Mouse (Mus musculus): ENCODE measurements around the gene Foxj2. TPM values are rescaled to one million over a fixed set of nuclear protein-coding genes. Genes with fewer than 3 reads are reported as not detected.

Gene Foxj2
- polyA plus RNA-seq, 1 experiment from 2014 or later: 6.2 TPM

- Histone ChIP-seq H3K4me3 (ENCODE audit: low read length) (no peak overlapping the region), H3K9me3 (ENCODE audit: control insufficient read depth, low read length) (no peaks in the 10 kb centered on the region), H3K27ac (ENCODE audit: low read length) (no peak overlapping the region), H3K36me3 (ENCODE audit: control insufficient read depth, insufficient read depth, low read length) (peaks cover 10% of the 10 kb centered on the region), H3K4me2 (ENCODE audit: low read depth, low read length) (no peak overlapping the region), H3K4me1 (replicated peaks; ENCODE audit: control insufficient read depth, insufficient read depth, low read length) (peaks cover 43% of the 10 kb centered on the region), H3K27me3 (ENCODE audit: control insufficient read depth, insufficient read depth, low read depth, low read length) (no peaks in the 10 kb centered on the region), H3K9ac (ENCODE audit: low read length) (no peak overlapping the region)
- no peak for ATAC-seq (ENCODE audit: low read depth)
- 80% methylated on average over 9 of the region's 9 CpGs for WGBS
These were observed 5.5 kb downstream of the Foxj2 start for GRCm38 (mm10) chr6:122825166-122825565.

GRCm38 (mm10) chr6:122825923-122826742 is 6.4 kb downstream of the Foxj2 start:
- under 1% methylated on average over 28 of the region's 29 CpGs for WGBS
- peak; percentile 89 for ATAC-seq (ENCODE audit: low read depth)
- Histone ChIP-seq H3K36me3 (ENCODE audit: control insufficient read depth, insufficient read depth, low read length) (peaks cover 12% of the 10 kb centered on the region), H3K4me3 (ENCODE audit: low read length) (peak overlapping the region; percentile 48), H3K27me3 (ENCODE audit: control insufficient read depth, insufficient read depth, low read depth, low read length) (no peaks in the 10 kb centered on the region), H3K4me1 (replicated peaks; ENCODE audit: control insufficient read depth, insufficient read depth, low read length) (peaks cover 36% of the 10 kb centered on the region), H3K4me2 (ENCODE audit: low read depth, low read length) (peak overlapping the region; percentile 79), H3K9ac (ENCODE audit: low read length) (peak overlapping the region; percentile 61), H3K27ac (ENCODE audit: low read length) (peak overlapping the region; percentile 78), H3K9me3 (ENCODE audit: control insufficient read depth, low read length) (no peaks in the 10 kb centered on the region)

GRCm38 (mm10) chr6:122828086-122828485 is 8.4 kb downstream of the Foxj2 start:
- H3K27me3 ChIP-seq (ENCODE audit: control insufficient read depth, insufficient read depth, low read depth, low read length): no peaks in the 10 kb centered on the region
- 51% methylated on average over 13 of the region's 13 CpGs for WGBS
- no peak overlapping the region for H3K4me3 ChIP-seq (ENCODE audit: low read length)
- peaks cover 13% of the 10 kb centered on the region for H3K36me3 ChIP-seq (ENCODE audit: control insufficient read depth, insufficient read depth, low read length)
- H3K9ac ChIP-seq (ENCODE audit: low read length): no peak overlapping the region
- H3K4me2 ChIP-seq (ENCODE audit: low read depth, low read length): no peak overlapping the region
- no peaks in the 10 kb centered on the region for H3K9me3 ChIP-seq (ENCODE audit: control insufficient read depth, low read length)
- H3K27ac ChIP-seq (ENCODE audit: low read length): no peak overlapping the region
- H3K4me1 ChIP-seq (replicated peaks; ENCODE audit: control insufficient read depth, insufficient read depth, low read length): peaks cover 32% of the 10 kb centered on the region
- no peak for ATAC-seq (ENCODE audit: low read depth)

GRCm38 (mm10) chr6:122832880-122833279 is 13.2 kb downstream of the Foxj2 start:
- no peak overlapping the region for H3K4me3 ChIP-seq (ENCODE audit: low read length)
- H3K9me3 ChIP-seq (ENCODE audit: control insufficient read depth, low read length): peaks cover 3% of the 10 kb centered on the region; the same call in 1 of the 2 replicates
- no peak for ATAC-seq (ENCODE audit: low read depth)
- no peak overlapping the region for H3K27ac ChIP-seq (ENCODE audit: low read length)
- no peaks in the 10 kb centered on the region for H3K4me1 ChIP-seq (replicated peaks; ENCODE audit: control insufficient read depth, insufficient read depth, low read length)
- H3K4me2 ChIP-seq (ENCODE audit: low read depth, low read length): no peak overlapping the region
- no peaks in the 10 kb centered on the region for H3K27me3 ChIP-seq (ENCODE audit: control insufficient read depth, insufficient read depth, low read depth, low read length)
- H3K36me3 ChIP-seq (ENCODE audit: control insufficient read depth, insufficient read depth, low read length): peaks cover 44% of the 10 kb centered on the region
- H3K9ac ChIP-seq (ENCODE audit: low read length): no peak overlapping the region
- WGBS: 77% methylated on average over 7 of the region's 7 CpGs

- no peak for ATAC-seq (ENCODE audit: low read depth)
These were observed 14.7 kb downstream of the Foxj2 start for GRCm38 (mm10) chr6:122834365-122834764.

GRCm38 (mm10) chr6:122836974-122837373 is 17.3 kb downstream of the Foxj2 start:
- no peaks in the 10 kb centered on the region for H3K27me3 ChIP-seq (ENCODE audit: control insufficient read depth, insufficient read depth, low read depth, low read length)
- no peak overlapping the region for H3K4me3 ChIP-seq (ENCODE audit: low read length)
- peaks cover 66% of the 10 kb centered on the region for H3K36me3 ChIP-seq (ENCODE audit: control insufficient read depth, insufficient read depth, low read length)
- 95% methylated on average over 3 of the region's 3 CpGs for whole genome bisulfite sequencing
- no peak overlapping the region for H3K4me2 ChIP-seq (ENCODE audit: low read depth, low read length)
- ATAC-seq (ENCODE audit: low read depth): no peak
- H3K4me1 ChIP-seq (replicated peaks; ENCODE audit: control insufficient read depth, insufficient read depth, low read length): no peaks in the 10 kb centered on the region
- H3K9me3 ChIP-seq (ENCODE audit: control insufficient read depth, low read length): peaks cover 3% of the 10 kb centered on the region; the same call in 1 of the 2 replicates
- H3K9ac ChIP-seq (ENCODE audit: low read length): no peak overlapping the region
- H3K27ac ChIP-seq (ENCODE audit: low read length): no peak overlapping the region

More at GRCm38 (mm10) chr6:122834365-122834764, 14.7 kb downstream of the Foxj2 start:
- H3K9me3 ChIP-seq (ENCODE audit: control insufficient read depth, low read length): peaks cover 3% of the 10 kb centered on the region; the same call in 1 of the 2 replicates
- H3K4me1 ChIP-seq (replicated peaks; ENCODE audit: control insufficient read depth, insufficient read depth, low read length): no peaks in the 10 kb centered on the region
- H3K4me3 ChIP-seq (ENCODE audit: low read length): no peak overlapping the region
- H3K27ac ChIP-seq (ENCODE audit: low read length): no peak overlapping the region
- no peak overlapping the region for H3K9ac ChIP-seq (ENCODE audit: low read length)
- H3K27me3 ChIP-seq (ENCODE audit: control insufficient read depth, insufficient read depth, low read depth, low read length): no peaks in the 10 kb centered on the region
- 64% methylated on average over 4 of the region's 4 CpGs for WGBS
- H3K36me3 ChIP-seq (ENCODE audit: control insufficient read depth, insufficient read depth, low read length): peaks cover 49% of the 10 kb centered on the region
- no peak overlapping the region for H3K4me2 ChIP-seq (ENCODE audit: low read depth, low read length)

GRCm38 (mm10) chr6:122837539-122837938 is 17.8 kb downstream of the Foxj2 start:
- H3K4me2 ChIP-seq (ENCODE audit: low read depth, low read length): no peak overlapping the region
- no peaks in the 10 kb centered on the region for H3K27me3 ChIP-seq (ENCODE audit: control insufficient read depth, insufficient read depth, low read depth, low read length)
- peaks cover 66% of the 10 kb centered on the region for H3K36me3 ChIP-seq (ENCODE audit: control insufficient read depth, insufficient read depth, low read length)
- no peak for ATAC-seq (ENCODE audit: low read depth)
- H3K9me3 ChIP-seq (ENCODE audit: control insufficient read depth, low read length): peaks cover 3% of the 10 kb centered on the region; the same call in 1 of the 2 replicates
- no peak overlapping the region for H3K4me3 ChIP-seq (ENCODE audit: low read length)
- no peak overlapping the region for H3K27ac ChIP-seq (ENCODE audit: low read length)
- 87% methylated on average over 5 of the region's 5 CpGs for WGBS
- no peak overlapping the region for H3K9ac ChIP-seq (ENCODE audit: low read length)
- no peaks in the 10 kb centered on the region for H3K4me1 ChIP-seq (replicated peaks; ENCODE audit: control insufficient read depth, insufficient read depth, low read length)

GRCm38 (mm10) chr6:122843759-122844158 is 24.0 kb downstream of the Foxj2 start:
- Histone ChIP-seq H3K4me2 (ENCODE audit: low read depth, low read length) (no peak overlapping the region), H3K27me3 (ENCODE audit: control insufficient read depth, insufficient read depth, low read depth, low read length) (no peaks in the 10 kb centered on the region), H3K9ac (ENCODE audit: low read length) (no peak overlapping the region), H3K36me3 (ENCODE audit: control insufficient read depth, insufficient read depth, low read length) (peaks cover 36% of the 10 kb centered on the region; the same call in 1 of the 2 replicates), H3K4me1 (replicated peaks; ENCODE audit: control insufficient read depth, insufficient read depth, low read length) (no peaks in the 10 kb centered on the region), H3K4me3 (ENCODE audit: low read length) (no peak overlapping the region), H3K27ac (ENCODE audit: low read length) (no peak overlapping the region), H3K9me3 (ENCODE audit: control insufficient read depth, low read length) (no peaks in the 10 kb centered on the region)
- 61% methylated on average over 6 of the region's 6 CpGs for WGBS
- no peak for ATAC-seq (ENCODE audit: low read depth)

GRCm38 (mm10) chr6:122852696-122853095 is 33.0 kb downstream of the Foxj2 start:
- Histone ChIP-seq H3K9me3 (ENCODE audit: control insufficient read depth, low read length) (no peaks in the 10 kb centered on the region), H3K36me3 (ENCODE audit: control insufficient read depth, insufficient read depth, low read length) (no peaks in the 10 kb centered on the region), H3K4me1 (replicated peaks; ENCODE audit: control insufficient read depth, insufficient read depth, low read length) (no peaks in the 10 kb centered on the region), H3K9ac (ENCODE audit: low read length) (no peak overlapping the region), H3K4me2 (ENCODE audit: low read depth, low read length) (no peak overlapping the region), H3K27ac (ENCODE audit: low read length) (no peak overlapping the region), H3K27me3 (ENCODE audit: control insufficient read depth, insufficient read depth, low read depth, low read length) (no peaks in the 10 kb centered on the region), H3K4me3 (ENCODE audit: low read length) (no peak overlapping the region)
- ATAC-seq (ENCODE audit: low read depth): no peak
- WGBS: 58% methylated on average over 2 of the region's 2 CpGs

Data from lung, embryonic 16.5 days (tissue).